Mouse (Mus musculus) C2C12 (cell line): ENCODE measurements around the gene Ltbp4.

Source experiments
- CTCF ChIP-seq: IDR thresholded peaks from one replicate; pipeline ENCODE4 v1.5.1; 2011; ENCODE audit not compliant: control insufficient read depth, insufficient read depth, insufficient read length
- MAX ChIP-seq: IDR thresholded peaks from one replicate; pipeline ENCODE4 v1.6.1; 2011; ENCODE audit warnings: mild to moderate bottlenecking, control low read depth

GRCm38 (mm10) chr7:27328161-27328560 is 9.3 kb downstream of the Ltbp4 start:
- TF ChIP-seq CTCF (no peak), MAX (no peak)
